Mouse (Mus musculus): Measurements from ENCODE around the gene Smpdl3b. TPM values are rescaled to one million over a fixed set of nuclear protein-coding genes. Genes with fewer than 3 reads are reported as not detected.
A peak's percentile ranks its signal among the peaks of the same experiment; 100 is the strongest.
"Not testable (repeated sequence)": the region's sequence is repeated elsewhere in the genome, so short reads cannot be mapped to it uniquely, and the experiment has no call there.

Smpdl3b gene
- total RNA-seq, 2 experiments from 2014 or later, result 2.5 to 5.0 TPM

- intact Hi-C loops (cut with DNase I), result no loop called here
- peak in 1 of 2 experiments; percentile 30 for DNase-seq (ENCODE audit: low spot score in 2 of 2)
Observed at GRCm38 (mm10) chr4:132743992-132744911, 12.8 kb downstream of the Smpdl3b start.

GRCm38 (mm10) chr4:132741491-132741890, 15.6 kb downstream of the Smpdl3b start:
- intact Hi-C loops (cut with DNase I), result no loop called here
- DNase-seq (ENCODE audit: low spot score in 2 of 2), result no peak

- DNase-seq (ENCODE audit: low spot score in 2 of 2); intact Hi-C loops (cut with DNase I): not testable (repeated sequence)
Observed at GRCm38 (mm10) chr4:132737154-132737553, 19.9 kb downstream of the Smpdl3b start.

- intact Hi-C loops (cut with DNase I), result no loop called here
- DNase-seq (ENCODE audit: low spot score in 2 of 2), result no peak
Observed at GRCm38 (mm10) chr4:132735894-132736293, 21.2 kb downstream of the Smpdl3b start.

- DNase-seq (ENCODE audit: low spot score in 2 of 2), result no peak
- intact Hi-C loops (cut with DNase I), result no loop called here
Observed at GRCm38 (mm10) chr4:132735389-132735788, 21.7 kb downstream of the Smpdl3b start.

GRCm38 (mm10) chr4:132734766-132735165, 22.3 kb downstream of the Smpdl3b start:
- intact Hi-C loops (cut with DNase I), result no loop called here
- no peak for DNase-seq (ENCODE audit: low spot score in 2 of 2)

GRCm38 (mm10) chr4:132733071-132733770, 23.8 kb downstream of the Smpdl3b start:
- intact Hi-C loops (cut with DNase I), result no loop called here
- DNase-seq (ENCODE audit: low spot score in 2 of 2), result no peak

- DNase-seq (ENCODE audit: low spot score in 2 of 2), result peak; percentile 48 to 62
- intact Hi-C loops (cut with DNase I), result no loop called here
Observed at GRCm38 (mm10) chr4:132732148-132732684, 24.8 kb downstream of the Smpdl3b start, which contains the start of gene Xkr8. Gene Xkr8 (minus strand): TSS chr4:132732546.

GRCm38 (mm10) chr4:132731616-132732015, 25.4 kb downstream of the Smpdl3b start:
- intact Hi-C loops (cut with DNase I), result no loop called here

GRCm38 (mm10) chr4:132728233-132728632, 28.8 kb downstream of the Smpdl3b start:
- no peak for DNase-seq (ENCODE audit: low spot score in 2 of 2)
- intact Hi-C loops (cut with DNase I), result no loop called here

More at GRCm38 (mm10) chr4:132731616-132732015, 25.4 kb downstream of the Smpdl3b start:
- DNase-seq (ENCODE audit: low spot score in 2 of 2), result no peak

- no peak for DNase-seq (ENCODE audit: low spot score in 2 of 2)
- intact Hi-C loops (cut with DNase I), result no loop called here
Observed at GRCm38 (mm10) chr4:132718251-132718650, 38.8 kb downstream of the Smpdl3b start.

- intact Hi-C loops (cut with DNase I), result no loop called here
Observed at GRCm38 (mm10) chr4:132713181-132713580, 43.9 kb downstream of the Smpdl3b start.

GRCm38 (mm10) chr4:132706885-132707284, 50.2 kb downstream of the Smpdl3b start:
- intact Hi-C loops (cut with DNase I), result no loop called here

More at GRCm38 (mm10) chr4:132713181-132713580, 43.9 kb downstream of the Smpdl3b start:
- DNase-seq (ENCODE audit: low spot score in 2 of 2), result no peak

GRCm38 (mm10) chr4:132702076-132702475, 55.0 kb downstream of the Smpdl3b start:
- no peak for DNase-seq (ENCODE audit: low spot score in 2 of 2)
- intact Hi-C loops (cut with DNase I), result no loop called here

More at GRCm38 (mm10) chr4:132706885-132707284, 50.2 kb downstream of the Smpdl3b start:
- no peak for DNase-seq (ENCODE audit: low spot score in 2 of 2)

- DNase-seq (ENCODE audit: low spot score in 2 of 2), result no peak
- intact Hi-C loops (cut with DNase I), result no loop called here
Observed at GRCm38 (mm10) chr4:132693366-132693765, 63.7 kb downstream of the Smpdl3b start.

- DNase-seq (ENCODE audit: low spot score in 2 of 2), result no peak
- intact Hi-C loops (cut with DNase I), result no loop called here
Observed at GRCm38 (mm10) chr4:132689634-132690033, 67.4 kb downstream of the Smpdl3b start.

Data from left cerebral cortex, postnatal 36 days (tissue).